Mouse (Mus musculus) liver, adult 2 months (tissue): Measurements from ENCODE around the gene Ndufb4.

Source experiments
- CTCF ChIP-seq: fragments of 200-500 bp; IDR thresholded peaks from 2 replicates; pipeline ENCODE4 v1.5.1; 2011; ENCODE audit warnings: low read depth, low read length, control low read depth
- POLR2A ChIP-seq: fragments of 200-500 bp; IDR thresholded peaks from 2 replicates; pipeline ENCODE4 v1.6.1; 2011; ENCODE audit warnings: low read length, control low read depth; ENCODE audit not compliant: insufficient read depth; ENCODE audit errors: extremely low read depth

- TF ChIP-seq CTCF: no peak
- TF ChIP-seq POLR2A: no peak
Measured at GRCm38 (mm10) chr16:37612013-37612412, 42.2 kb downstream of the Ndufb4 start.
